Mouse (Mus musculus) skeletal muscle tissue, postnatal 0 days (tissue): ENCODE measurements around the gene Pex11b. TPM values are rescaled to one million over a fixed set of nuclear protein-coding genes. Genes with fewer than 3 reads are reported as not detected.

Experiments
- polyA plus RNA-seq: library from polyadenylated mRNA; unstranded; fragments of >200 nt; fragmentation: Nextera tagmentation; extraction: Ambion mirVana; gene quantifications from 2 replicates; pipeline ENCODE4 v1.2.1, GENCODE M21; 2015

Gene Pex11b
- 40.3 and 41.8 TPM in 2 replicates for polyA plus RNA-seq

DNA sequence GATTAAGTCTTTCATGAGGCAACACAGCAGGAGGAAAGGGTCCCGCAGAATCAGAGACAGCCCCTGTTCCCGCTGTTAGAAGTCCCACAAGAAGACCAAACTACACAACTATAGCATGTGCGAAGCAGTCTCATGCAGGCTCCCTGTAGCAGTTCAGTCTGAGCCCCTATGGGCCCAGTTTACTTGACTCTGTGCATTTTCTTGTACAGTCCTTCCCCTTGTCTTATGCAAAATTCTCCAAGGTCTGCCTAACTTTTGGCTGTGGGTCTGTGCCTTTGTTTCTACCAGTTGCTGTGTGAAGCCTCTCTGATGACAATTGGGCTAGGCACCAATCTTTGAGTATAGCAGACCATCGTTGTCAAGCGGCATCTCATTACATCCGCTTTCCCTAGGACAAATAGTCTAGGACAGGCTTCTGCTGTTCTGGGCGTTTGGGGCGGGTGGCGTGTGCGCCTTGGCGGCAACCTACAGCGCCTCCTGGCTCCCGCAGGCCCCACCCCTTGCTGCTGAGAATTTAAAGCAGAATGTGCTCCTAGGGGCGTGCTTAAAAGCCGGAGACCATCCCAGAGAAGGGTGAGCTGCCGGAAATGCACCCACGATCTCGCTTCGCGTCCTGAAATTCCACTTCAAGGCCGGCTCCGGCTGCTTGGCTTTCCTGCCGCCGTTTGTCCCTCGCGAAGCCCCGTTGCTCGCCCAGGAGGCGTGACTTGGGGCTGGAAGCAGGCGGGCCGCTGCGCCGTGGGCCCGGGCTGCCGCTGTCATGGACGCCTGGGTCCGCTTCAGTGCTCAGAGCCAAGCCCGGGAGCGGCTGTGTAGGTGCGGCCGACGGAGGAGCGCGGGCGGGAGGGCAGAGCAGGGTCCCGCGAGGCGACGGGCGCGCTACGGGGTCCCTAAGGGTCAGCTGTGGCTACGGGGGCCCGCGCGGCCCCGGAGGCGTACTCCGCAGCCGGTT is at the start of gene Pex11b, which contains the start of gene Gm42957:
Pex11b (plus strand) TSS at position 449 of the 952 bp plus-strand sequence.
Gm42957 (plus strand) TSS at position 547 of the 952 bp plus-strand sequence.

DNA sequence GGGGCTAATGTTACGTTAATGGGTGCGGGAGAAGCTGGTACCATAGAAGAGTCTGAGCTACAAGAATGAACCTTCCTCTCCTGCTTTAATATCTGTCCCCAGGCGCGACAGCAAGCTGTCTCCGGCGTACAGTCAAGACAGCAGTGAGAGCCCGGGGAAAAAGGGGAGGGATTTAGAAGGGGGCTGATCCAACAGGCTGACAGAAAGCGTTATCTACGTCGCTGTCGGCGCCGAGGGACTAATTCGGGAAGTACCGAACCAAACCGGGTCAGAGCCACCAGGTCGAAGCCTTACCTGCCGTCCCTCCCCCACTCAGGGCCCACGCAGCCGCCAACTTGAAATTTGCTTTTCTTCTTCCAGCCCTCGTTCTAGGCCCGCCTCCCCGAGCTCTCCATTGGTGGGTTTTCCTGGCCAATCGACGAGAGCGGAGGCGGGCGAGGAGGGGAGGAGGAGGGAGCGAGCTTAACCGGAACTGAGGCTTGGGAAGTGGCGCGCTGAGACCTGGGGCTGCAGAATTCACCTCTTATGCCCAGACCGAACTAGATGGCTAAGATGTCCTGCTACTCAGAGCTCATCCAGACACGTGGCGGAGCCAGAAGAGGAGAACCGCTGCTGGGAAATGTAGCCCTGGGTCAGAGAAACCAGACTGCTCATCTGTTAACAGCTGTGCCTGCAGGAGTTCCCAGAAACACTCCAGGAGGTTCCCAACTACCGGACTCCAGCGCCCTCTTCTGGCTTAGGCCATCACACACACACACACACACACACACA is 41.2 kb upstream of the Pex11b start, which contains the start of gene Polr3gl:
Polr3gl (minus strand) TSS at position 392 of the 771 bp plus-strand sequence.

DNA sequence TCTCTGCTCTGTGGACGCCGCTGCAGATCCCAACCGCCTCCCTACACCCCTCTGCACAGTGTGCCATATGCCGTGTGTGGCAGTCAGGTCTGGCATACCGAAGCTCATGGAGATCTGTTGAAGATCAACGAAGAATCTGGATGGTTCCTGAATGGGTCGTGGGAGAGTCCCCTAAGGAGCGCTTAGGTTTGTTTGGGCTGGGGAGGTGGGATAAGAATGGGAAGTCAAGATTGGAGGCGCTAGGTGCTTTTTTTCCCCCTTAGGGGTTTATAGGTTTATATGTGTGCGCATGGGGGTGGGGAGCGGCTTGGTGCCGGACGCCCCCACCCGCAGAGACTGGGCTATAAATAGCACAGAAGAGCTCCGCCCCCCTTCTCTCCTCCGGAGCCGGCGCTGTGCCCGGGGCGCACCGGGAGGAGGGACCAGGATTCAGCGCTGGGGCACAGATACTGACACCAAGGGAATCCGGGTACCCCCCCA is 38.9 kb upstream of the Pex11b start, which contains the start of gene Ankrd34a:
Ankrd34a (plus strand) TSS at position 409 of the 480 bp plus-strand sequence.

DNA sequence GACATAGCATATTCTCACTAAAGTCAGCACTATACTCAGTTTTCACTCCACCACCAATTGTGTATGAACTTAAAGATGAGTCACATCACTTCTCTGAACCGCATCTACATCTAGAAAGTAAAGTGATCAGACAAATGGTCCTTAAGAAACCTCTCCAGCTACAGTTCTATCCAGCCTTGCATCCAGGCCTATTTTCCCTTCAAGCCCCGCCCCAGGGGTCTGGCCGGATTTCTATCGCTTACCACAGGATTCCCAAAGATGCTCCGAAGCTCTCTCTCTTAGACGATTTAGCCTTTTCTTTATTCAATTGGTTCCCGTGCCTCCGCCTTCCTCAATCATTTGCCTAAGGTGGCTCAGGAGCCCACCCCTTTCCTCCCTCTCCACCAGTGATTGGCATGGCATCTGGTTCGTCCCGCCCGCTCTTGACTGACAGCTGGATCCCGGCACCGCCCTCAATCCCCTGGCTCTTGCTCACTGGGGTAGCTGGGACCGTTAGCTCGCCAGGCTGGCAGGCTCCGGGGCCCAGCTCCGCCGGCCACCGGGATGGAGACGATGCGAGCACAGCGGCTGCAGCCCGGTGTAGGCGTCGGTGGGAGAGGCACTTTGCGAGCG is 34.4 kb upstream of the Pex11b start, which contains the start of gene Lix1l:
Lix1l (plus strand) TSS at position 511 of the 612 bp plus-strand sequence.

DNA sequence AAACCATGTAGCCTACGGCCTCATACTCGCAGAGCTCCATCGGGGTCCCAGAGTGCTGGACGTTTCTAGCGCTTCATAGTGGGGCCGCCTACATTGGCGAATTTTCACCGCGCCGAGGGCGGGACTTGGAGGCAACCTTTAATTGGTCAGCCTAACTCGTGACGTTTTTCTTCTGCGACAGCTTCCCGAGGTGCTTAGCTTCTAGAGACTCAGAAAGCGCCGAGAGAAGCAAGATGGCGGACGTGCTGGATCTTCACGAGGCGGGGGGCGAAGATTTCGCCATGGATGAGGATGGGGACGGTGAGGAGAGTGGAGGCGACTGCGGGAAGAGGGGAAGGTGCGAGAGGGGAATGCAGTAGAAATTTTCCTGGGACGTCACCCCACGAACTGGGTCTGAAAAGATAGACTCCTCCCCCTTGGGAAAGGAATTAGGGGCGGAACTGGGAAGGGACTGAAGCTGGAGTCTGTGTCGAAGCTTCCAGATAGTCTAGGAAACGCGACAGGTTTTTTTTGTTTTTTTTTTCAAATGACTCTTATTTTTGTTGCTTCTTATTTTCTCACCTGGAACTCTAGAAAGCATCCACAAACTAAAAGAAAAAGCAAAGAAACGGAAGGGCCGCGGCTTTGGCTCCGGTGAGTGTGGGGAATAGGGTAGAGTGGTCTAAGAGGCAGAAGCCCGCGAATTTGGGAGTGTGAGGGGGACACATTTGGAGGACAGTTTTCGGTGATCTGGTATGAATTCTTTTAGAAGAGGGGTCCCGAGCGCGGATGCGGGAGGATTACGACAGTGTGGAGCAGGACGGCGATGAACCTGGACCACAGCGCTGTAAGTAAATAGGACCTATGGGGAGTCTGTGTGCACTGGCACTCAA is 5.2 kb upstream of the Pex11b start, which contains the start of gene Rbm8a:
Rbm8a (plus strand) TSS at position 205 of the 872 bp plus-strand sequence.

DNA sequence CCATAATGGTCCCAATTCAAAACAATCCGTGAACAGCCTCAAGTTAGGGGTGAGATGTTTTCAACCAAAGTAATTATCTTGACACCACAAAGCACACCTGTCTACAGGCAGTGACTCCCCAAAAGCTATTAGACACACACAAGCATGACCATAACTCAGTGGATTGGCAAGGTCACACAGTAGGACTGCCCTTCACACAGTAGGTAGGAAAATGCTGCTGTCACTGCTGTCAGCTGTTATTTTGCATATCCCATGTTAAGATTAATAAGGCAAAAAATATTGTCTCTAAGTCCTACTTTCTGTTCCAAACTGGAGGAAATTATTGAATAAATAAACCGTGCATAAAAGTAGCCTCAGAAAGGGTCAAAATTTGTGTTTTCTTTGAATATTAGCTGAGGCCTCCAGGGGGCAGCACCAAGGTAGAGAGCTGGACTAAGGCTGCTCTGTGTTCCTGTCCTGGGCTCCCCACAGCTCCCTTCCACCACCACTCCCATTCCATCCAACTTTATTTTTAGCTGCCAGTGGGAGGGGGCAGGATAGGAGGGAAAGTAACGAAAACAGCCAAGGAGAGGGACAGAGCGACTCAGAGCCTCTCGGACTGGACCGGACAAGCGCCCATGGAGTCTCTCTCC is 10.0 kb downstream of the Pex11b start, which contains the start of gene Itga10:
Itga10 (plus strand) TSS at position 567 of the 632 bp plus-strand sequence.

DNA sequence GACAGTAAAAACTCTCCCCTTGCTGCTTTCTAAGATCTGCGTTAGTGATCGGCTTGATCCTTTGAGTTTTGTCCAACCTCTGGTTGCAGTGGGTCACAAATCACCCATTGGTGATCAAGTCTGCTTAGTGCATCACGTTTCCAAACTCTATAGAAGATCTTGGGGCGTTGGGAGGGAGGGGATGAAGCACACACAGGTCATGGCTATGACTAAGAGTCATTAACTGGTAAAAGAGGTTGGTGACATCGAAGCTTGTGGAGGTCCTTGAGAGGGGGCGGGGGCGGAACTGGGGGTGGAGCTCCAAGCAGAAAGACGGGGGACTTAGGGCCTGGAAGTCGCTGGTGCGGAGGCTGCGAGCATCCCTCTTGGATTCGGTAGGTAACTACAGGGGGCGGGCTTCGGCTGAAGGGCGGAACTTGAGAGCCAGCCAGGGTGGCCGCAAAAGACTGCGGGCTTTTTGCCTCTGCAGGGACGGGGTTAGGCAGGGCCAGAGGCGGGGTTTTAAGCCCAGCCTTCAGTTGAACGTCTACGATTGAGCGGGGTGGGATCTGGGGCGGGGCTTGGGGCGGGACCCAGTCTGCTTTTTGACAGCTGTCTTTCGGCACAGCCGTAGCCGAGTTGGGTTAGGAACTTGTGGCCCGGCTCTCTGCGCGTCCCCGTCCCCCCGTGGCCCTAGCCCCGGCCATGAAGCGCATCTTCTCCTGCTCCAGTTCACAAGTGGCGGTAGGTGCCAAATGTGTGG is 34.7 kb downstream of the Pex11b start, which contains the start of gene Ankrd35:
Ankrd35 (plus strand) TSS at position 405 of the 742 bp plus-strand sequence.

Other genes starting within 250 kb of the Pex11b start
- gene BC107364, start 183.1 kb upstream of the Pex11b start, polyA plus RNA-seq = 0.14 and 0.28 TPM in 2 replicates
- 125 and 141 TPM in 2 replicates for gene Hfe2, start 110.2 kb upstream of the Pex11b start, polyA plus RNA-seq
- 222 and 240 TPM in 2 replicates for gene Txnip, start 77.4 kb upstream of the Pex11b start, polyA plus RNA-seq
- 1.4 and 1.7 TPM in 2 replicates for gene Gm16253, start 58.4 kb upstream of the Pex11b start, polyA plus RNA-seq
- 31.7 and 37.7 TPM in 2 replicates for gene Polr3gl, start 41.2 kb upstream of the Pex11b start, polyA plus RNA-seq
- 1.7 and 1.9 TPM in 2 replicates for gene Ankrd34a, start 38.7 kb upstream of the Pex11b start, polyA plus RNA-seq
- 4.0 and 4.3 TPM in 2 replicates for gene Lix1l, start 34.2 kb upstream of the Pex11b start, polyA plus RNA-seq
- 63.7 and 74.3 TPM in 2 replicates for gene Rbm8a, start 5.4 kb upstream of the Pex11b start, polyA plus RNA-seq
- gene Gm42957, start 98 bp downstream of the Pex11b start, polyA plus RNA-seq = 0.04 and 0.06 TPM in 2 replicates
- 0.86 and 0.88 TPM in 2 replicates for gene Itga10, start 10.2 kb downstream of the Pex11b start, polyA plus RNA-seq
- 1.6 and 2.3 TPM in 2 replicates for gene Ankrd35, start 34.8 kb downstream of the Pex11b start, polyA plus RNA-seq
- gene Pias3, start 61.0 kb downstream of the Pex11b start, polyA plus RNA-seq = 21.6 and 23.0 TPM in 2 replicates
- 2.8 and 3.1 TPM in 2 replicates for gene Nudt17, start 73.2 kb downstream of the Pex11b start, polyA plus RNA-seq
- gene Polr3c, start 92.3 kb downstream of the Pex11b start, polyA plus RNA-seq = 20.9 TPM in 2 replicates
- 42.0 and 48.3 TPM in 2 replicates for gene Rnf115, start 92.3 kb downstream of the Pex11b start, polyA plus RNA-seq
- not detected in 2 replicates for gene Pdzk1, start 193.9 kb downstream of the Pex11b start, polyA plus RNA-seq
- gene Cd160, start 194.0 kb downstream of the Pex11b start, polyA plus RNA-seq = 0.08 and 0.09 TPM in 2 replicates